Mouse (Mus musculus) lung, adult 18-20 months (tissue): ENCODE results near the gene Clec4n.
"Not testable (repeated sequence)": the region's sequence is repeated elsewhere in the genome, so short reads cannot be mapped to it uniquely, and the experiment has no call there.

Experiments
- DNase-seq, 2 experiments: peaks; one replicate each; pipeline ENCODE4 v3.0.0; 2022; ENCODE audit warnings: mixed read lengths in 2 of 2

The Clec4n gene

DNA sequence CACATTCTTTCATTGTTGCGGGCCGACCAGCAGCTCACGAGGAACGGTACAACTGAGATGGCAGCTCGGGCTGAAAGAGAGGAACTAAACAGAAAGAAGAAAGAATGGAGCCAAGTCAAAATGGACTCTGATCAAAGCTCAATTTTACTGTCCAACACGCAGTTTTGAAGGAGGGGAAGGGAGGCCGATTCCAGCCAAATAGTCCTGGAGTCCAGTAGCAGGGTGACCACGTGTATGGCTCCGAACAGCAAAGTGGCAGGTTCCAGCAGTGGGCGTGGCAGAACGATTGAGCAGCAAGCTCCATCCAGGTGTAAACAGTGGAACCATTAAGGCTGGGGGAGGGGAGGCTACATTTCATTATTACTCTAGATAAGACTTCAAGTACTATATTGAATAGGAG is 63.9 kb downstream of the Clec4n start:
- not testable (repeated sequence) for DNase-seq
